Mouse (Mus musculus) regulatory T cell (primary cell): ENCODE measurements at regions not wholly inside any gene's neighbourhood (a gene's known extent, or its start where the extent isn't known, plus 50 kb on each side); places are given as distances from the start of the nearest gene placed in this dataset.
"Not testable (repeated sequence)": the region's sequence is repeated elsewhere in the genome, so short reads cannot be mapped to it uniquely, and the experiment has no call there.

ENCODE experiments used
- in situ Hi-C: fragments of 300-600 bp; cut with MboI, MseI; formaldehyde crosslinking; loops from one replicate; pipeline ENCODE4 v1.15.1; 2025; ENCODE audit warnings: high pct_unique_total_duplicates

DNA sequence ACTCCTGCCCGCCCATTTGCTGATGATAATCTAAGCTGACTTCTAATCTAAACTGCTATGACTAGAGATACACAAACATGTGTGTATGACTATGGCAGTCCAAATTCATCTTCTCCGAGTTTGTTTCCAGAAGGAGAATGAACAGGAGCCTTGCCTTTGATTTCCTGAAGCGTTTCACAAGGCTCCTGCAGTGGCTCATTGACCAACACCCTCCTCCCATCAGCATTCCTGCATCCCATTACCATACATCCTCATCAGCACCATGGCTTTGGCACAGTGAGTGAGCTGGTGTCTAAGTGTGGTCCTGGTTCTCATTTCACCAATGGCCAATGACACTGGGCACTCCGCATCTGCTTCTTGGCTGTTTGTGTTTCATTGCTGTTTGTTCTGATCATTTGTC lies 548.6 kb upstream of the Olfr1507 start:
- in situ Hi-C loops, result loop anchor here (10.0 kb wide), 1 partner anchor 291 kb away; no protein-coding TSS in a partner anchor

DNA sequence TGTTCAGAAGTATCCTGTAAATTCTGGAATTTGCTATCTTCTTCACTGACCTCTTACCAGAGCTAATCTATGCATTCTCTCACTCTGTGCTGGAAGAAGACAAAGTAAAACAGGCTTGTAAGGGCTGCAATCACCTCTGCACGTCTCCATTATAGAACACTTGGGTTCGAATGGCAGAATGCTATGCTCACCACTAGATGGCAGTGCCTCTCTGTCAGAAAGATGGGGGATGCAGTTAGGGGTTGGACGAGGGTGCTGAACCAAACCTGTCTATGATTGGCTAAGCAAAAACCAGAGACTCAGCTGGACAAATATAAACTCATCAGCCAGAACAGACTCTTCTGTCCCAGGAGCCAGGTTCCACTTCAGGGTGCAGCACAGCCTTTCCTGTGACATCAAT lies 546.5 kb upstream of the Olfr1507 start:
- in situ Hi-C loops, result loop anchor here (10.0 kb wide), 1 partner anchor 293 kb away; no protein-coding TSS in a partner anchor

- in situ Hi-C loops, result loop anchor here (5.0 kb wide), 1 partner anchor 693 kb away; no protein-coding TSS in a partner anchor
Observed at GRCm38 (mm10) chr14:53039475-53039874, 543.9 kb upstream of the Olfr1507 start.

GRCm38 (mm10) chr14:53034940-53035339 lies 539.4 kb upstream of the Olfr1507 start:
- in situ Hi-C loops, result loop anchor here (5.0 kb wide), 1 partner anchor 697 kb away; no protein-coding TSS in a partner anchor

DNA sequence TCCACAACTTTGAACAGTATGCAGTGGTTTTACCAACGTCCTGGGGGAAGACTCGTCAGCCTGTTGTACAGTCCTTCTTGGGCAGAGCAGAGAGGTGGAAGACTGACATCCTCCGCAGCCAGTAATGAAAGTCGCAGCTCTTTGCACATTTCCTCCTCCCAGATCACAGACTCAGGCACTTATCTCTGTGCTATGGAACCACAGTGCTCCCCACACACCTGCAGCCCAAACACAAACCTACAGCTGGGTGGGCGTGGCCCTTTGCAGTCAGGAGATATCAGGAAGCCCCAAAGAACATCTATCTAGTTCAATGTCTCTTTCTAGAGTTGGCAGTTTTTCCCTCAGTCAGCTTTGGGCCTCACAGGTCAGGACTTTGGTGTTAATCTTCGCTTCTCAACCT lies 537.7 kb upstream of the Olfr1507 start:
- in situ Hi-C loops, result not testable (repeated sequence)

- in situ Hi-C loops, result not testable (repeated sequence)
Observed at GRCm38 (mm10) chr14:53032498-53032897, 536.9 kb upstream of the Olfr1507 start.

GRCm38 (mm10) chr14:53030227-53030626 lies 534.7 kb upstream of the Olfr1507 start:
- in situ Hi-C loops, result not testable (repeated sequence)

DNA sequence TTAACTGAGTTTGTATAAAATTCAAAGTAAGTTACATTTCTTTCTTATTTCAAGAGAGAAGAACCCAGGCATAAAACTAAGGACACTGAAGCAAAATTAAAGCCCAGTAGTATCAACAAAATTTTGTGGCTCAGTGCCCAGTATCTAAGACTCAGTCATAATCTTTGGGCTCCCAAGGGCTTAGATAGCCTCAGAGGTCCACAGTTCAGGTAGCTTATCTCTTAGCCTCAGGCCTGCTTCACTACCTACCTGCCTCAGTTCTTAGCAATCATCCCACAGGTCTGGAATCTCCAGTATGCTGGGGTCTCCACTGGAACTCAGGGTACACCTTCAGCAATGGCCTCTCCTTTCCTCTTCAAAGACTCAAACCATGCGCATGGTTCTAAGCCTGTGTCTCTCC lies 531.4 kb upstream of the Olfr1507 start:
- in situ Hi-C loops, result loop anchor here (10.0 kb wide), 1 partner anchor 318 kb away; no protein-coding TSS in a partner anchor

- in situ Hi-C loops, result loop anchor here (10.0 kb wide), 1 partner anchor 325 kb away; no protein-coding TSS in a partner anchor
Observed at GRCm38 (mm10) chr14:53020152-53020551, 524.6 kb upstream of the Olfr1507 start.

- in situ Hi-C loops, result not testable (repeated sequence)
Observed at GRCm38 (mm10) chr14:53007741-53008140, 512.2 kb upstream of the Olfr1507 start.

GRCm38 (mm10) chr14:53007323-53007722 lies 511.8 kb upstream of the Olfr1507 start:
- in situ Hi-C loops, result not testable (repeated sequence)

DNA sequence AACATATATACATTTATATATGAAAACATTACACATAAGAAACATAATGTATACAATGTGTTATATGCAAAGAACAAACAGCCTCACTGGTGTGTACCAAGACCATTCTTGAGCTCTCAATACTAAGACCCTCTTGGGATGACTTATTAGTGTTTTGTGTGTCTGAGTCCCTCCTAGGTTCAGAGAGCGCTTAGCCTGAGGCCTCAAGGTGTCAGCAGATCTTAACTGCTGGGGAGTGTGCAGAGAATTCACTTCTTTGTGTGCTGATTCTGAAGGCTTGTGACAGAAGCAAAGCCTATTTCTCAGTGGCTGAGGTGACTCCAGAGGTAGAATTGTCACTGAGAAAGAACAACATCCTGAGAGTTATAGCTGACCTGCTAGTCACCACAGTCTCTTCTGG lies 505.7 kb upstream of the Olfr1507 start:
- in situ Hi-C loops, result not testable (repeated sequence)

GRCm38 (mm10) chr14:52992106-52992760 lies 496.7 kb upstream of the Olfr1507 start:
- in situ Hi-C loops, result not testable (repeated sequence)

DNA sequence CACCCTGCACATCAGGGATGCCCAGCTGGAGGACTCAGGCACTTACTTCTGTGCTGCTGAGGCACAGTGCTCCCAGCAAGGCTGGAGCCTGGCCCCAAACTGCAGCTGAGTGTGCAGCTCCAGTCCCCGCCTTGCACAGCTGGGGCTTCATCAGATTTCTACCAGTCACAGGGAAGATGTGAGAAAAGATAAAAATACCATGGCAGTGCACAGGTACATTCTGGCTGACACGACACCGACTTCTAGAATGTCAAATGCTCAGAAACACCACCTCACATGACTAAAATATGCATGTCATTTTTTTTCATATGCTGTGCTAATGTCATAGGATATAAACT lies 495.7 kb upstream of the Olfr1507 start:
- in situ Hi-C loops, result not testable (repeated sequence)

GRCm38 (mm10) chr14:52990569-52991327 lies 495.2 kb upstream of the Olfr1507 start:
- in situ Hi-C loops, result not testable (repeated sequence)

DNA sequence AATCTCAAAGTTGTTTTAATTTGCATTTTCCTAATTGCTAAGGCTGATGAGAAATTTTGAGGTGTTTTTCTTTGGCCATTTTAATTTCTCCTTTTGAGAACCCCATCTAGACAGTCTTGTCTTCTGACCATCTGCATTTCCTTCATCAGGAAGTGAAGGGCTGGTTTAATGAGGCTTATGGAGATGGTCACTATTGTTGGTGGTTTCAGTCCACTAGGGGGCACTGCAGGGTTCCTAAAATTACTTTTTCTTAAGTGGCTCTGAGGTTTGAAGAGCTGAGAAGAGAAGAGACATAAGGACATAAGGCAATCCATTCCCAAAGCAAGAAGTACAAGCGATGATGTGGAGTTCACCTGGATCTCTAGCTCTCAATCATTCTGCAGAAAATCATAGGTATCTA lies 494.4 kb upstream of the Olfr1507 start:
- in situ Hi-C loops, result loop anchor here (10.0 kb wide), 2 partner anchors 305 to 685 kb away; no protein-coding TSS in a partner anchor

DNA sequence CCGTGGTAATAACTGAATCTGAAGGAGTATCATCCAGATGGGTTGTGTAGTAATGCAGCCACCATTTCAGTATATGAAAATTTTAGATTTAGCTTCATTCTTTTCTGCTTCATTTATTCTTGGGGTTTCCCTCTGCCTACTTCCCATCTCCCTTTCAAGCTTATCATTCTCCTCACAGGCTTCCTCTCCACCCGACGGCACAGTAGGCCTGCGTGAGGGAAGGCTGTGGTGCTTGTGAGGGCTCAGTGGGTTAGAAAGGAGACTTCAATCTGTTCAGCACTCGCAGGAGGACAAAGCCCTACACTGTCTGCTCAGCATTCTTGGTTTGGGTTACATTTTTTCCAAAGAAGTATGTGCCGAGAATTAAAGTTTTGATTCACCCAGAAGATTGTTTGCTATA lies 493.0 kb upstream of the Olfr1507 start:
- in situ Hi-C loops, result loop anchor here (10.0 kb wide), 2 partner anchors 306 to 686 kb away; no protein-coding TSS in a partner anchor

- in situ Hi-C loops, result not testable (repeated sequence)
Observed at GRCm38 (mm10) chr14:52972207-52973003, 476.9 kb upstream of the Olfr1507 start.

GRCm38 (mm10) chr14:52962110-52962509 lies 466.6 kb upstream of the Olfr1507 start:
- in situ Hi-C loops, result loop anchor here (10.0 kb wide), 1 partner anchor 693 kb away; no protein-coding TSS in a partner anchor

DNA sequence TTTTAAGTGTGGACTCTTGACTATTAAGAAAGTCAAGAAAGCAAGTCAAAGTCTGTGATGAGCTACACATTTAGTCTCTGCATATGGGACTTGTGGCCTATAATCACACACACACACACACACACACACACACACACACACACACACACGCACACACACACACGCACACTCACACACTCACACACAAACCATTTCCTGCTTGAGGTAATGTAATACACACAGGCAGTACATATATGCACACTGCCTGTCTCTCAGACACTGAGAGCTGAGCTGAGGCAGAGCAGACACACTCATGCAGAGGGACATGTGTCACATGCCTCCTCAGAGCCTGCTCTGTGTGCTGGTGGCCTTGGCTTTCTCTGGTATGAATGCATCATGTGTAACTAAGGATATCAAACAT lies 461.0 kb upstream of the Olfr1507 start:
- in situ Hi-C loops, result not testable (repeated sequence)

DNA sequence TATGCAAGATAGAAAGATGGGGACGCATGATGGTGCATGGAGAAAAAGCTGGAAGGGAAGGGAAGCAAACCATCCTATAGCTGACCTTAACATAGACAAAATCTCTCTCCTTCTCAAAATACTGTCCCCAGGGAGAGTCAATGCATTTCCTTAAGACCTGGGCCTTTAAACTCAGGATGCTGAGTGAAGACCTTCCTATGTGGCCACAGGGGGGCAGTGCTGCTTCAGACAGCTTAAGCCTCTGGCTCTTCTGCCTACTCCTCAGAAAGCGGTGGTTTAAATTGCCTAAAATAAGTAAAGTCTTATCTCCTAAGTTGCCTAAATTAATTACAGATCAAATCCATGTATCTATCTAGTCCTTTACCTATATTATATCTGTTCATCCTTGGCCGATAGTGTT lies 449.4 kb upstream of the Olfr1507 start:
- in situ Hi-C loops, result loop anchor here (5.0 kb wide), 1 partner anchor 312 kb away; no protein-coding TSS in a partner anchor

DNA sequence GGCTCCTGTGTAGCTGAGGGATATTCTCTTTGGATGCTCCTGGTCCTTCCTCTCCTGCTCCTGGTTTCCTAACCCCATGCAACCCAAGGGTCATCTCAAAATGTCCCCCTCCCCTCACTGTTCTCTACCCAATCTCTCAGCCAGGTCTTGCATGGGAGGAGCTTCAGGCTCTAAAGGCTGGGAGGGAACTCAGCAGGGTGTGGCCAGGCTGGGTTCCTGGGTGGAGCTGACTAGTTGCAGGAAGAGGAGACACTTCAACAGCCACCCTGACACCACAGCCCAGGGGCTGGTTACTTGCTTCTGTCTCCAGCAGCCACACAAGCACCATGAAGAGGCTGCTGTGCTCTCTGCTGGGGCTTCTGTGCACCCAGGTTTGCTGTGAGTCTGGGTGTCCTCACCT lies 446.9 kb upstream of the Olfr1507 start:
- in situ Hi-C loops, result not testable (repeated sequence)
